Mouse (Mus musculus): Measurements from ENCODE around the gene Ssxb9. TPM values are rescaled to one million over a fixed set of nuclear protein-coding genes. Genes with fewer than 3 reads are reported as not detected.
"Not testable (repeated sequence)": the region's sequence is repeated elsewhere in the genome, so short reads cannot be mapped to it uniquely, and the experiment has no call there.

Gene Ssxb9
- not detected in 2 replicates for polyA plus RNA-seq (2015; fragmentation: Nextera tagmentation; extraction: Ambion mirVana)

- WGBS, result 20% methylated on average over 1 of the region's 1 CpGs
- ATAC-seq (replicated peaks; ENCODE audit: insufficient number of reproducible peaks, insufficient read depth, low FRiP score, low read depth), result not testable (repeated sequence)
These were observed at the start of gene Ssxb9 for GRCm38 (mm10) chrX:8366678-8367077. TSS of gene Ssxb9 (plus strand) at chrX:8366978.

GRCm38 (mm10) chrX:8327124-8327523 is 39.7 kb upstream of the Ssxb9 start, which contains the start of gene Ssxb10:
TSS of gene Ssxb10 (plus strand) at chrX:8327424.
- Histone ChIP-seq H3K27ac (no peak within 1 kb of the TSS), H3K4me3 (no peak within 1 kb of the TSS), H3K4me2 (no peak within 1 kb of the TSS), H3K9ac (no peak within 1 kb of the TSS), H3K4me1 (replicated peaks) (no peaks in the 10 kb centered on the region), H3K36me3 (no peaks in the 10 kb centered on the region), H3K9me3 (replicated peaks) (peaks cover 4% of the 10 kb centered on the region; the same call in 1 of the 2 replicates), H3K27me3 (no peaks in the 10 kb centered on the region)
- WGBS, result 37% methylated on average over 2 of the region's 2 CpGs
- no peak for ATAC-seq (replicated peaks; ENCODE audit: insufficient number of reproducible peaks, insufficient read depth, low FRiP score, low read depth)

More at GRCm38 (mm10) chrX:8366678-8367077, at the start of gene Ssxb9:
- not testable (repeated sequence) for H3K4me2 ChIP-seq; H3K36me3 ChIP-seq; H3K4me3 ChIP-seq; H3K9me3 ChIP-seq (replicated peaks); H3K27ac ChIP-seq; H3K9ac ChIP-seq; H3K4me1 ChIP-seq (replicated peaks); H3K27me3 ChIP-seq

- H3K27ac ChIP-seq; ATAC-seq (replicated peaks; ENCODE audit: insufficient number of reproducible peaks, insufficient read depth, low FRiP score, low read depth); H3K36me3 ChIP-seq; H3K4me1 ChIP-seq (replicated peaks); H3K4me2 ChIP-seq; H3K4me3 ChIP-seq; H3K27me3 ChIP-seq; H3K9ac ChIP-seq; H3K9me3 ChIP-seq (replicated peaks): not testable (repeated sequence)
- 36% methylated on average over 1 of the region's 1 CpGs for WGBS
These were observed 46.2 kb downstream of the Ssxb9 start, which contains the start of gene Ssxb1 for GRCm38 (mm10) chrX:8413005-8413404. TSS of gene Ssxb1 (plus strand) at chrX:8413305.

Other genes starting within 250 kb of the Ssxb9 start
- 22.3 and 25.2 TPM in 2 replicates for gene Wdr13, start 234.1 kb upstream of the Ssxb9 start, polyA plus RNA-seq (2015; fragmentation: Nextera tagmentation; extraction: Ambion mirVana)
- gene Rbm3, start 221.1 kb upstream of the Ssxb9 start, polyA plus RNA-seq (2015; fragmentation: Nextera tagmentation; extraction: Ambion mirVana), result 288 and 296 TPM in 2 replicates
- gene Tbc1d25, start 190.8 kb upstream of the Ssxb9 start, polyA plus RNA-seq (2015; fragmentation: Nextera tagmentation; extraction: Ambion mirVana), result 10.1 and 12.2 TPM in 2 replicates
- 27.9 and 30.8 TPM in 2 replicates for gene Ebp, start 173.5 kb upstream of the Ssxb9 start, polyA plus RNA-seq (2015; fragmentation: Nextera tagmentation; extraction: Ambion mirVana)
- 2.6 and 4.7 TPM in 2 replicates for gene Porcn, start 160.5 kb upstream of the Ssxb9 start, polyA plus RNA-seq (2015; fragmentation: Nextera tagmentation; extraction: Ambion mirVana)
- 20.8 and 29.6 TPM in 2 replicates for gene Ftsj1, start 114.6 kb upstream of the Ssxb9 start, polyA plus RNA-seq (2015; fragmentation: Nextera tagmentation; extraction: Ambion mirVana)
- 16.3 and 20.3 TPM in 2 replicates for gene Slc38a5, start 95.8 kb upstream of the Ssxb9 start, polyA plus RNA-seq (2015; fragmentation: Nextera tagmentation; extraction: Ambion mirVana)
- gene Ssxb10, start 39.6 kb upstream of the Ssxb9 start, polyA plus RNA-seq (2015; fragmentation: Nextera tagmentation; extraction: Ambion mirVana), result not detected in 2 replicates
- gene Ssxb1, start 46.3 kb downstream of the Ssxb9 start, polyA plus RNA-seq (2015; fragmentation: Nextera tagmentation; extraction: Ambion mirVana), result not detected in 2 replicates
- gene Ssxb2, start 94.7 kb downstream of the Ssxb9 start, polyA plus RNA-seq (2015; fragmentation: Nextera tagmentation; extraction: Ambion mirVana), result not detected in 2 replicates
- gene Gm14459, start 158.0 kb downstream of the Ssxb9 start, polyA plus RNA-seq (2015; fragmentation: Nextera tagmentation; extraction: Ambion mirVana), result not detected in 2 replicates
- not detected in 2 replicates for gene Ssxb6, start 181.3 kb downstream of the Ssxb9 start, polyA plus RNA-seq (2015; fragmentation: Nextera tagmentation; extraction: Ambion mirVana)
- gene Ssxb3, start 224.8 kb downstream of the Ssxb9 start, polyA plus RNA-seq (2015; fragmentation: Nextera tagmentation; extraction: Ambion mirVana), result not detected in 2 replicates

All from heart, embryonic 15.5 days (tissue).